Mouse (Mus musculus) intestine, embryonic 14.5 days (tissue): ENCODE measurements around the gene Clec2g. TPM values are rescaled to one million over a fixed set of nuclear protein-coding genes. Genes with fewer than 3 reads are reported as not detected.
"Not testable (repeated sequence)": the region's sequence is repeated elsewhere in the genome, so short reads cannot be mapped to it uniquely, and the experiment has no call there.

ENCODE experiments used
- ATAC-seq: fragments of 200-750 bp; cut with Nextera tagmentation; replicated peaks from 2 replicates; pipeline ENCODE4 v1.8.0; 2017; ENCODE audit warnings: low read depth, moderate number of reproducible peaks, moderate TSS enrichment, moderate library complexity; ENCODE audit not compliant: low FRiP score, low TSS enrichment
- DNase-seq: peaks from one replicate; pipeline ENCODE4 v3.0.0-alpha.2; 2018; ENCODE audit warnings: low spot score
- H3K27ac ChIP-seq: fragments of 300-500 bp; sonication (generic); 2 replicates; pipeline ENCODE4 v1.5.1; 2014; ENCODE audit warnings: low read depth, mild to moderate bottlenecking, control low read depth
- H3K27me3 ChIP-seq: fragments of 300-500 bp; sonication (generic); replicated peaks from 2 replicates; pipeline ENCODE4 v1.6.1; 2014; ENCODE audit warnings: low read length, control low read depth; ENCODE audit not compliant: control insufficient read depth, insufficient read depth
- H3K36me3 ChIP-seq: fragments of 300-500 bp; sonication (generic); 2 replicates; pipeline ENCODE4 v1.6.1; 2014; ENCODE audit warnings: low read length, control low read depth; ENCODE audit not compliant: control insufficient read depth, insufficient read depth
- H3K4me1 ChIP-seq: fragments of 300-500 bp; sonication (generic); replicated peaks from 2 replicates; pipeline ENCODE4 v1.6.1; 2014; ENCODE audit warnings: low read length, control low read depth, mixed read lengths; ENCODE audit not compliant: control insufficient read depth, insufficient read depth
- H3K4me2 ChIP-seq: fragments of 300-500 bp; sonication (generic); 2 replicates; pipeline ENCODE4 v1.6.1; 2014; ENCODE audit warnings: low read length
- H3K4me3 ChIP-seq: fragments of 300-500 bp; sonication (generic); 2 replicates; pipeline ENCODE4 v1.5.1; 2014; ENCODE audit warnings: low read depth, low read length, control low read depth, mixed read lengths
- H3K9ac ChIP-seq: fragments of 300-500 bp; sonication (generic); 2 replicates; pipeline ENCODE4 v1.6.1; 2014; ENCODE audit warnings: mild to moderate bottlenecking, low read length
- H3K9me3 ChIP-seq: fragments of 300-500 bp; sonication (generic); 2 replicates; pipeline ENCODE4 v1.6.1; 2016; ENCODE audit warnings: low read length, control low read depth; ENCODE audit not compliant: control insufficient read depth
- WGBS: fragments of 180-500 bp; shearing (Covaris S2); extraction: QIAGEN DNeasy Blood & Tissue Kit; methylation state at CpG from one replicate; pipeline ENCODE4 v1.1.7; 2014; 5-methylcytosine and 5-hydroxymethylcytosine counted together
- polyA plus RNA-seq: library from polyadenylated mRNA; unstranded; fragments of >200 nt; fragmentation: Nextera tagmentation; extraction: Ambion mirVana; gene quantifications from 2 replicates; pipeline ENCODE4 v1.2.1, GENCODE M21; 2014

The Clec2g gene
- polyA plus RNA-seq, 1 experiment from 2014 or later: not detected

DNA sequence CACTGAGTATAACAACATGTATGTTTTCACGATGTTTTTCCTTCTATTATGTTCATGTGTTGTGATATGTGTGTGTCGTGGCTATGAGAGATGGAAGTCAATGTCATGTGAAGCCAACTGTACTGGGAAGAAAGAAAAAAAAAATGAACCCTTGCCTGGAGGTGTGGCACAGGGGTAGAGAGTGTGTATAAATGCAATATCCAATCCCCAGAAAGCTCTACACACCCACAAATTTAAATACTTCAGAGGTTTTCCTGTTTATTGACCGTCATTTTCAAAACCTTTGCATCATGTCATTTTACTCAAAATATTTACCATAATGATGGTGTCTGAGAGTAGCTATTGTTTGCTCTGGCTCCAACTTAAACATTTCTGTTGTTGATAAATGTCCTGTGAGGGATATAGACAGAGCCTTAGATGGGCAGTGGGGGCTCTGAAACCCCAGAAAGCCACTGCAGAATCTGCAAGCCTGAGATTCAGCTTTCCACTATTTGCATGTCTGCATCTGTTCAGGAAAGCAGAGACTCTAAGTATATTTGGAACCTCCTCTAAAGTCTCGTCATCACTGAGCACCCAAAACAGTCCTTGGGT is 47.9 kb downstream of the Clec2g start:
- not testable (repeated sequence) for H3K27ac ChIP-seq, H3K27me3 ChIP-seq, ATAC-seq, DNase-seq, H3K9me3 ChIP-seq, H3K4me3 ChIP-seq, H3K36me3 ChIP-seq, H3K9ac ChIP-seq, H3K4me2 ChIP-seq, H3K4me1 ChIP-seq
- 75% methylated on average over 4 of the region's 4 CpGs for WGBS

DNA sequence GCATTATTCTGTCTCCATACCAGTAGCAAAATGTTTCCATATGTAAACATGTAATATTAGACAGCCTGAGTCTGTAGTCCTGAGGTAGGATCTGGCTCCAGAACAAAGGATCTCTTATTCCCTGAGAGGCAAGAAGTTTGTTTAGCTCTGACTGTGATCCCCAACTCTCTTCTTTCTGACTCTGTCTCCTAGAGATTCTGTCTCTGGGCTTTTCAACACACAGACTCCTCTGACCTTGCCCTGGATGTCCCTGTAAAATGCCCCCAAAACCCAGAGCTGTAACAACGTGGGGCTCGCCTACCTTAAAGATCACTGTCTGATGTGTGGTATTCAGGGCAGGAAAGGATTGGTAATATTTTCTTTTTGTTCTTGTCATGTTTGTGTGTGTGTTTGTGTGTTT is 58.2 kb downstream of the Clec2g start:
- no peak for ATAC-seq
- Histone ChIP-seq H3K9ac (no peak overlapping the region), H3K4me3 (no peak overlapping the region), H3K9me3 (no peaks in the 10 kb centered on the region), H3K36me3 (no peaks in the 10 kb centered on the region), H3K27ac (no peak overlapping the region), H3K4me2 (no peak overlapping the region), H3K4me1 (no peaks in the 10 kb centered on the region), H3K27me3 (no peaks in the 10 kb centered on the region)
- no peak for DNase-seq
- 59% methylated on average over 2 of the region's 2 CpGs for WGBS

DNA sequence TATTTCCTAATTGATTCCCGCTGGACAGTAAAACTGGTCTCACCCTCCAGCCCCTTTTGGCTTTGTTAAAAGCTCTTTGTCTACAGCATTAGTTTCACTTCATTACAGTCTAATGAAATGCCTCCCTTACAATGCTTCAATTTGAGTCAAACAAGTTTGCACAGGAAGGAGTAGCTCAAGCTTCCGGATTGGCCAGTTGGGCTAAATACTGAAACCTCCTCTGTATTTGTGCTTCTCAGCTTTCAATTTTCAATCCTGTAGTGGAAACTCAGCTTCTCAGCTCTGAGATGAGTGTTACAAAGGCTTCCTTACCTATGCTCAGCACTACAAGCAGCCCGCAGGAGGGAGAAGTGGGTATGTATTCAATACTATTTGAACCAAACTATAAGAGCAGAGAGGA is 58.6 kb downstream of the Clec2g start:
- H3K4me1 ChIP-seq: no peaks in the 10 kb centered on the region
- H3K27ac ChIP-seq: no peak overlapping the region
- H3K9me3 ChIP-seq: no peaks in the 10 kb centered on the region
- no peak overlapping the region for H3K4me3 ChIP-seq
- 75% methylated on average over 3 of the region's 3 CpGs for WGBS
- ATAC-seq: no peak
- H3K9ac ChIP-seq: no peak overlapping the region
- no peak overlapping the region for H3K4me2 ChIP-seq
- no peaks in the 10 kb centered on the region for H3K36me3 ChIP-seq
- no peaks in the 10 kb centered on the region for H3K27me3 ChIP-seq
- DNase-seq: no peak

DNA sequence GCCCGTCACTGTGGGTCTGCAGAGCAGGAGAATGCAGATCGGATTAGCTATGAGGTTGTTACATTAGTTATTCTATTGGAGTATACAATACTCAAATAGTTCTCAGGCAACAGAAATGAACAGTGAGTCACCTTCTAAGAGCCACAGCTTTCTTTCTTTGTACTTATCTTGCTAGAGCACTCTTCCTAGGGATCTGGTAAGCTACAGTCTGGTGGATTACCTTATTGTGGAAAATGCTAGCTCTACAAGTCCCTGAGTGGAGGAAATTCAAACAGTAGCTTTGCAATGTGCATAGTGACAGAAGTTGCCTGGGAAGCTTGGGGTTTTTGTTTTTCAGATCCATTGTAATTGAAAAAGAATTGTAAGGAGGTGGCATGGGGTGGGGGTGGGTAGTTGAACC is 59.0 kb downstream of the Clec2g start:
- Histone ChIP-seq H3K27ac (no peak overlapping the region), H3K36me3 (no peaks in the 10 kb centered on the region), H3K9ac (no peak overlapping the region), H3K27me3 (no peaks in the 10 kb centered on the region), H3K4me2 (no peak overlapping the region), H3K9me3 (no peaks in the 10 kb centered on the region), H3K4me3 (no peak overlapping the region), H3K4me1 (no peaks in the 10 kb centered on the region)
- no peak for DNase-seq
- ATAC-seq: no peak
- WGBS: 72% methylated on average over 2 of the region's 2 CpGs

DNA sequence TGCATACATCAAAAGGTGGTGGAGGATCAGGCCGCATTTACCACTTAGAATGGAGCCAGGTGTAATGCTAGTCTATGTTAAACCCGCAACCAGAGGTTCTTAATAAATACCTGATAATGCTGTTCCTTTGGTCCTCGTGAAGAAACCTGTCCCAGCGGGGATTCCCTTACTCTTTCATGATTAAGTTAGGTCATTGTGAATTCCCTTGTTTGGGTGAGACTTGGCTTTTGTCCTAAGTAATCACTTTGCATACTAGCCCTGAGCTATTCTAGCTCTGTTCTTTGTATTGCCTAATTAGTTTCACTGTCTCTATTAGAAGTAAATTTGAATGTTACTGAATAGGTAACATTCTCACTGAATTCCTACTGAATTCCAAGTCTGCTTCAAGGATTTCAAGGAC is 60.2 kb downstream of the Clec2g start:
- 71% methylated on average over 4 of the region's 4 CpGs for WGBS
- no peak for DNase-seq
- Histone ChIP-seq H3K36me3 (no peaks in the 10 kb centered on the region), H3K4me3 (no peak overlapping the region), H3K4me2 (no peak overlapping the region), H3K4me1 (no peaks in the 10 kb centered on the region), H3K27ac (no peak overlapping the region), H3K27me3 (no peaks in the 10 kb centered on the region), H3K9me3 (no peaks in the 10 kb centered on the region), H3K9ac (no peak overlapping the region)
- no peak for ATAC-seq

- no peaks in the 10 kb centered on the region for H3K4me1 ChIP-seq
- no peaks in the 10 kb centered on the region for H3K9me3 ChIP-seq
- WGBS: 76% methylated on average over 5 of the region's 5 CpGs
- ATAC-seq: no peak
- H3K27me3 ChIP-seq: no peaks in the 10 kb centered on the region
- no peaks in the 10 kb centered on the region for H3K36me3 ChIP-seq
- no peak overlapping the region for H3K4me2 ChIP-seq
- DNase-seq: no peak
- no peak overlapping the region for H3K9ac ChIP-seq
- H3K27ac ChIP-seq: no peak overlapping the region
- no peak overlapping the region for H3K4me3 ChIP-seq
Observed at GRCm38 (mm10) chr6:128994742-128995141, 60.6 kb downstream of the Clec2g start.

DNA sequence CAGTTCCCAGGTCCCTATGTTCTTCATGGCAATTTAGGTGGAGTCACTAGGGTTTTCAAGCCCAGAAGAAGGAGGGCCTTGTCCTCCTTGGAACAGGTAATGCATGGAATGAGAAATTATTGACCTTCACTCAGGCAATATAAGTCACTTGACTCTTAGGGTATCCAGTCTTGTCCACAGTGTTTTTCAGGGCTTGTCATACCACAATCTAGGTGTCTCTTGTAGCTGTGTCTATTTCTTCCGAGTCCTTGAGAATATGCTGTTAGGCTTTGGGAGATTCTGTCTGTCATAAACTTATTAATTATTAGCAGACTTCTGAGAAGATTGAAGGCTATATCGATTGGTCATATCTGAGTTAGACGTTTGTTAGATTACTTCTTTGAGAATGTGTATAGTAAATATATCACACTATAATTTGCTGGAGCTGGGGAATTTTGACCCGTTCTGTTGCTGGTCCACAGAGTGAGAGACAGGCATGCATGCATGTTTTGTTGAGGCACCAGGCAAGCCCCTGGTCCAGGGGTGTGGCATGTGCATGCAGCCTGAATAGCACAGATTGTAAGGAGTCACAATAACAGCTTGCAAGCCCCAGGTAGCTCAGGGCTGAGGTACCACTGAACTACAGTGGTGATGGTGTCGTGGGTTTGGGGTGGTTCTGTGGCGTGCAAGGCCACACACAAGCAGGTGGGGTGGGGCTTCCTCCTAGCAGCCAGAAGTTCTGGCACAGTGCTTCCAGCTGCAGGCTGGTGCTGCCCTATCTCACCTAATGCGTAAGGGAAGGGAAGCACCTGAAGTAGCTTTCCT is 61.3 kb downstream of the Clec2g start:
- DNase-seq: peak; percentile 59
- no peaks in the 10 kb centered on the region for H3K36me3 ChIP-seq
- H3K4me3 ChIP-seq: no peak overlapping the region
- H3K4me1 ChIP-seq: no peaks in the 10 kb centered on the region
- 67% methylated on average over 7 of the region's 7 CpGs for WGBS
- H3K9me3 ChIP-seq: no peaks in the 10 kb centered on the region
- peak; percentile 82 for ATAC-seq
- no peak overlapping the region; the same call in 1 of the 2 replicates for H3K27ac ChIP-seq
- H3K27me3 ChIP-seq: no peaks in the 10 kb centered on the region
- 0 out of 2 replicates have a peak overlapping the region, but pooled peaks have one; percentile 6 for H3K4me2 ChIP-seq
- H3K9ac ChIP-seq: no peak overlapping the region

GRCm38 (mm10) chr6:128996054-128996767 is 62.0 kb downstream of the Clec2g start:
- H3K27me3 ChIP-seq: no peaks in the 10 kb centered on the region
- H3K27ac ChIP-seq: peak overlapping the region; percentile 60; the same call in 1 of the 2 replicates
- H3K4me3 ChIP-seq: no peak overlapping the region
- DNase-seq: no peak
- H3K4me2 ChIP-seq: peak overlapping the region; percentile 26
- H3K9me3 ChIP-seq: no peaks in the 10 kb centered on the region
- 65% methylated on average over 3 of the region's 3 CpGs for WGBS
- peak; percentile 22; the same call in 1 of the 2 replicates for ATAC-seq
- H3K4me1 ChIP-seq: no peaks in the 10 kb centered on the region
- H3K36me3 ChIP-seq: no peaks in the 10 kb centered on the region
- H3K9ac ChIP-seq: no peak overlapping the region
